Mouse (Mus musculus) CH12.LX (cell line): ENCODE results near the gene Nfix. TPM values are rescaled to one million over a fixed set of nuclear protein-coding genes. Genes with fewer than 3 reads are reported as not detected.

Experiments used
- DNase-seq: peaks from one replicate; pipeline ENCODE4 v3.0.0-alpha.2; 2013; ENCODE audit errors: extremely low read depth
- H3K27ac ChIP-seq: 2 replicates; pipeline ENCODE4 v1.5.1; 2012; ENCODE audit warnings: low read depth, mild to moderate bottlenecking, control low read depth, moderate library complexity; ENCODE audit not compliant: insufficient read depth
- H3K27me3 ChIP-seq: replicated peaks from 2 replicates; pipeline ENCODE3; 2012; ENCODE audit warnings: inconsistent platforms
- H3K36me3 ChIP-seq, 2 experiments: replicated peaks in 1 of 2; 2 replicates each; pipeline versions ENCODE3 to v1.6.1; 2012; ENCODE audit warnings: inconsistent platforms in 1 of 2, low read length in 1 of 2, mild to moderate bottlenecking in 1 of 2, mixed read lengths in 1 of 2, moderate library complexity in 1 of 2; ENCODE audit not compliant: control insufficient read depth in 1 of 2, insufficient read depth in 1 of 2
- H3K4me1 ChIP-seq, 2 experiments: 2 replicates each; pipeline ENCODE4 v1.6.1; 2012; ENCODE audit warnings: inconsistent platforms in 1 of 2, moderate library complexity in 1 of 2; ENCODE audit not compliant: insufficient read depth in 2 of 2, control insufficient read depth in 1 of 2
- H3K4me2 ChIP-seq: 2 replicates; pipeline ENCODE4 v1.6.1; 2012; ENCODE audit warnings: low read depth, mild to moderate bottlenecking, control low read depth; ENCODE audit not compliant: poor library complexity, insufficient read depth, severe bottlenecking
- H3K4me3 ChIP-seq, 3 experiments: fragments of 150-350 bp in 1 of 3; sonication (generic) in 1 of 3; replicated peaks in 1 of 3; 2 replicates each; pipeline versions ENCODE3 to v1.5.1; 2011 to 2012; ENCODE audit warnings: low read depth in 2 of 3, low read length in 2 of 3, mild to moderate bottlenecking in 2 of 3, moderate library complexity in 2 of 3, control low read depth in 1 of 3, improper control_type of control experiment in 1 of 3, inconsistent platforms in 1 of 3, mixed read lengths in 1 of 3; ENCODE audit not compliant: poor library complexity in 1 of 3
- H3K79me2 ChIP-seq: replicated peaks from 2 replicates; pipeline ENCODE4 v1.6.1; 2012; ENCODE audit warnings: mild to moderate bottlenecking, moderate library complexity; ENCODE audit not compliant: control insufficient read depth, poor library complexity, insufficient read depth, severe bottlenecking; ENCODE audit errors: extremely low read depth
- H3K9ac ChIP-seq: 2 replicates; pipeline ENCODE4 v1.6.1; 2012; ENCODE audit warnings: low read depth, mild to moderate bottlenecking, control low read depth, moderate library complexity; ENCODE audit not compliant: insufficient read depth
- H3K9me3 ChIP-seq: replicated peaks from 2 replicates; pipeline ENCODE3; 2012; ENCODE audit warnings: low read length, inconsistent platforms, mixed read lengths
- CHD1 ChIP-seq: IDR thresholded peaks from 2 replicates; pipeline ENCODE4 v1.6.1; 2012; ENCODE audit warnings: low read depth, low read length, improper control_type of control experiment, inconsistent platforms
- CTCF ChIP-seq, 2 experiments: IDR thresholded peaks in 1 of 2; conservative IDR thresholded peaks in 1 of 2; 2 replicates each; pipeline ENCODE4 v1.5.1; 2011 to 2012; ENCODE audit warnings: low read depth in 2 of 2, low read length in 2 of 2, improper control_type of control experiment in 1 of 2, inconsistent platforms in 1 of 2, mild to moderate bottlenecking in 1 of 2, moderate library complexity in 1 of 2
- ELF1 ChIP-seq: IDR thresholded peaks from 2 replicates; pipeline ENCODE4 v1.6.1; 2014; ENCODE audit warnings: low read depth, mild to moderate bottlenecking, inconsistent platforms, low read length, improper control_type of control experiment
- EP300 ChIP-seq: IDR thresholded peaks from 2 replicates; pipeline ENCODE4 v1.6.1; 2011; ENCODE audit warnings: low read length, improper control_type of control experiment
- HCFC1 ChIP-seq: IDR thresholded peaks from 2 replicates; pipeline ENCODE4 v1.6.1; 2012; ENCODE audit warnings: low read depth, mild to moderate bottlenecking, inconsistent platforms, low read length, improper control_type of control experiment
- JUN ChIP-seq: IDR thresholded peaks from 2 replicates; pipeline ENCODE4 v1.6.1; 2011; ENCODE audit warnings: low read depth, mild to moderate bottlenecking, low read length, improper control_type of control experiment, moderate library complexity; ENCODE audit not compliant: insufficient read depth
- JUND ChIP-seq: conservative IDR thresholded peaks from 2 replicates; pipeline ENCODE4 v1.6.1; 2011; ENCODE audit warnings: low read depth, low read length, improper control_type of control experiment
- KAT2A ChIP-seq: IDR thresholded peaks from 2 replicates; pipeline ENCODE4 v1.6.1; 2012; ENCODE audit warnings: low read length, improper control_type of control experiment, inconsistent platforms; ENCODE audit not compliant: insufficient replicate concordance
- MAX ChIP-seq: IDR thresholded peaks from 2 replicates; pipeline ENCODE4 v1.6.1; 2011; ENCODE audit warnings: low read length, improper control_type of control experiment
- MAZ ChIP-seq: IDR thresholded peaks from 2 replicates; pipeline ENCODE4 v1.6.1; 2012; ENCODE audit warnings: low read depth, mild to moderate bottlenecking, inconsistent platforms, low read length, improper control_type of control experiment, moderate library complexity
- MEF2A ChIP-seq: IDR thresholded peaks from 2 replicates; pipeline ENCODE4 v1.6.1; 2014; ENCODE audit warnings: low read depth, mild to moderate bottlenecking, inconsistent platforms, low read length, improper control_type of control experiment, borderline replicate concordance
- MXI1 ChIP-seq: IDR thresholded peaks from 2 replicates; pipeline ENCODE4 v1.6.1; 2011; ENCODE audit warnings: mild to moderate bottlenecking, low read depth, low read length, improper control_type of control experiment
- NELFE ChIP-seq: IDR thresholded peaks from 2 replicates; pipeline ENCODE4 v1.6.1; 2011; ENCODE audit warnings: low read depth, low read length, improper control_type of control experiment
- PAX5 ChIP-seq: IDR thresholded peaks from 2 replicates; pipeline ENCODE4 v1.6.1; 2012; ENCODE audit warnings: low read length, inconsistent platforms, mixed read lengths
- POLR2A ChIP-seq: IDR thresholded peaks from 2 replicates; pipeline ENCODE4 v1.6.1; 2011; ENCODE audit warnings: low read depth, mild to moderate bottlenecking, improper control_type of control experiment, low read length
- SIN3A ChIP-seq: IDR thresholded peaks from 2 replicates; pipeline ENCODE4 v1.6.1; 2012; ENCODE audit warnings: low read length, improper control_type of control experiment, inconsistent platforms
- SMC3 ChIP-seq: IDR thresholded peaks from 2 replicates; pipeline ENCODE4 v1.6.1; 2011; ENCODE audit warnings: low read depth, low read length, improper control_type of control experiment
- UBTF ChIP-seq: IDR thresholded peaks from 2 replicates; pipeline ENCODE4 v1.6.1; 2012; ENCODE audit warnings: low read depth, mild to moderate bottlenecking, inconsistent platforms, low read length, improper control_type of control experiment, moderate library complexity
- USF2 ChIP-seq: conservative IDR thresholded peaks from 2 replicates; pipeline ENCODE4 v1.6.1; 2011; ENCODE audit warnings: low read depth, low read length, improper control_type of control experiment
- ZKSCAN1 ChIP-seq: IDR thresholded peaks from 2 replicates; pipeline ENCODE4 v1.6.1; 2012; ENCODE audit warnings: low read depth, inconsistent platforms, low read length, improper control_type of control experiment, borderline replicate concordance
- ZNF384 ChIP-seq: IDR thresholded peaks from 2 replicates; pipeline ENCODE4 v1.6.1; 2012; ENCODE audit warnings: low read depth, low read length, improper control_type of control experiment, inconsistent platforms
- dilution Hi-C: fragments of 300-500 bp; cut with MboI; formaldehyde crosslinking; loops from 2 replicates; pipeline ENCODE4 v1.14.3; 2020; ENCODE audit warnings: low sequenced_read_pairs; ENCODE audit not compliant: extremely low pct_unique_long_range_greater_than_20kb, extremely low pct_ligation_motif_present
- in situ Hi-C: fragments of 300-500 bp; cut with MboI; formaldehyde crosslinking; loops from 3 replicates; pipeline ENCODE4 v1.14.3; 2019; ENCODE audit warnings: low sequenced_read_pairs, low pct_ligation_motif_present, low pct_unique_long_range_greater_than_20kb, mixed read lengths
- polyA plus RNA-seq: library from polyadenylated mRNA; unstranded; fragments of >175 nt; gene quantifications from 2 replicates; pipeline ENCODE4 v1.2.1, GENCODE M21; 2012; ENCODE audit warnings: low read depth; ENCODE audit not compliant: insufficient read length
- total RNA-seq, 2 experiments: library from RNA; depleted of rRNA; stranded (reverse); fragments of 300-350 nt in 1 of 2; fragments of >200 nt in 1 of 2; gene quantifications; 2 replicates each; pipeline ENCODE4 v1.2.3; 2012 to 2014

Gene Nfix
- total and polyA plus RNA-seq, 3 experiments = 0.09 to 10.5 (median 1.1) TPM

DNA sequence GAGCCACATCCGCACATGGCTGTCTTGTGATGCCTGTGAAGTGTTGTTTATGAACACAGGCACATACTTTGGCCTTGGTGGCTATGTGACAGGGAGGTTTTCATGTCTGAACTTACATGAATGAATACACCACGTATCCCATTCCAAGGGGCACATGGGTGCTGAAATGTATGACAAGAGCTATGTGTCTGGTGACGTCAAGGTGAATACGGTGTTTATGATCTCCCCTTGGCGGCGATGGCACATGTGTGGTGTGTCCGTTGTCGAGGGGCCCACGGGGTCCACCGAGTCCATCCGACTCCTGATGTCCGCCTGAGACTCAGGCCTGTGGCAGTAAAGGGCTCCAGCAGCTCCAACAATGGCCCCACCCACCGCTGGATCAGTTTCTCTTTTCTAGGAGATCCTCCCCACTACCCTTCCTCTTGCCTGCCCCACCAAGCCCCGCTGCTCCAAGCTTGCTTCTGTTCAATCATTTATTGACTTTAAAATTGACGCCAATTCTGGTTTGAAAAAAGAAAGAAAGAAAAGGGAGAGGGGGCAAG lies 2.8 kb downstream of the Nfix start:
- Histone ChIP-seq H3K36me3 (no peaks in the 10 kb centered on the region), H3K79me2 (no peaks in the 10 kb centered on the region), H3K4me2 (no peak overlapping the region), H3K9ac (no peak overlapping the region), H3K9me3 (peaks cover 7% of the 10 kb centered on the region), H3K27me3 (peaks cover 88% of the 10 kb centered on the region), H3K4me1 (peaks cover 3 to 4% of the 10 kb centered on the region in 2 experiments), H3K4me3 (no peak overlapping the region), H3K27ac (no peak overlapping the region)
- dilution Hi-C loops = no loop called here
- TF ChIP-seq HCFC1 (no peak), CHD1 (no peak), JUN (no peak), UBTF (no peak), SMC3 (no peak), SIN3A (no peak), ELF1 (no peak), ZNF384 (no peak), CTCF (conservative IDR thresholded peaks at IDR 0.05 in 1 of 2, IDR thresholded peaks at IDR 0.05 in 1 of 2; ENCODE audit: low read depth in 2 of 2, low read length in 2 of 2) (no peak), JUND (no peak), MAZ (no peak), MAX (no peak), ZKSCAN1 (no peak)
- in situ Hi-C loops = no loop called here
- no peak for DNase-seq

DNA sequence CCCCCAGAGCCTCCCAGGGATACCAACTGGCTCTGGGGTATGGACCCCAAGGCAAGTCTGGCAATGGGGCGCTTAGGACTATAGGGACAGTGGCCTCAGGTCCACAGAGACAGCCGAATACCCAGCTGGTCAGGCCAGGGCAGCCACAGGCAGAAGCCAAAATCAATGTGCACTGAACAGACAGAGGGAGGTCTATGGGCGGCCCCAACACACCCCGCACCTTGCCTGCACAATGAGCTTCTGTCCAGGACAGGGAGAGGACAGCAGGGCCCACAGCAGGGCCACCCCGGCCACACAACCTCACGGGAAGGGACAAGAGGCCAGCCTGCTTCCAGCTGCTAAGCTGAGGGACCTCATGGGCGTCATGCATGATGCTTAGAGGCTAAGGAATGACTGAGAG lies 5.7 kb downstream of the Nfix start:
- no peaks in the 10 kb centered on the region for H3K36me3 ChIP-seq
- dilution Hi-C loops (no loop called here), in situ Hi-C loops (no loop called here)
- peaks cover 7% of the 10 kb centered on the region for H3K9me3 ChIP-seq
- TF ChIP-seq MAZ (no peak), ZKSCAN1 (no peak), MEF2A (no peak), MXI1 (no peak), CHD1 (no peak), USF2 (no peak), KAT2A (no peak), NELFE (no peak), EP300 (no peak), POLR2A (no peak), PAX5 (no peak)
- H3K79me2 ChIP-seq = no peaks in the 10 kb centered on the region
- H3K4me2 ChIP-seq = no peak overlapping the region
- no peak for DNase-seq
- no peak overlapping the region for H3K27ac ChIP-seq
- no peaks in the 10 kb centered on the region for H3K4me1 ChIP-seq
- no peak overlapping the region for H3K9ac ChIP-seq
- H3K4me3 ChIP-seq = no peak overlapping the region
- peaks cover 94% of the 10 kb centered on the region for H3K27me3 ChIP-seq
